Mouse (Mus musculus) layer of hippocampus, adult 9-11 months (tissue): ENCODE results near the gene Trmt61a.
"Not testable (repeated sequence)": the region's sequence is repeated elsewhere in the genome, so short reads cannot be mapped to it uniquely, and the experiment has no call there.

Source experiments
- DNase-seq: peaks from one replicate; pipeline ENCODE4 v3.0.0; 2022

Gene Trmt61a

DNA sequence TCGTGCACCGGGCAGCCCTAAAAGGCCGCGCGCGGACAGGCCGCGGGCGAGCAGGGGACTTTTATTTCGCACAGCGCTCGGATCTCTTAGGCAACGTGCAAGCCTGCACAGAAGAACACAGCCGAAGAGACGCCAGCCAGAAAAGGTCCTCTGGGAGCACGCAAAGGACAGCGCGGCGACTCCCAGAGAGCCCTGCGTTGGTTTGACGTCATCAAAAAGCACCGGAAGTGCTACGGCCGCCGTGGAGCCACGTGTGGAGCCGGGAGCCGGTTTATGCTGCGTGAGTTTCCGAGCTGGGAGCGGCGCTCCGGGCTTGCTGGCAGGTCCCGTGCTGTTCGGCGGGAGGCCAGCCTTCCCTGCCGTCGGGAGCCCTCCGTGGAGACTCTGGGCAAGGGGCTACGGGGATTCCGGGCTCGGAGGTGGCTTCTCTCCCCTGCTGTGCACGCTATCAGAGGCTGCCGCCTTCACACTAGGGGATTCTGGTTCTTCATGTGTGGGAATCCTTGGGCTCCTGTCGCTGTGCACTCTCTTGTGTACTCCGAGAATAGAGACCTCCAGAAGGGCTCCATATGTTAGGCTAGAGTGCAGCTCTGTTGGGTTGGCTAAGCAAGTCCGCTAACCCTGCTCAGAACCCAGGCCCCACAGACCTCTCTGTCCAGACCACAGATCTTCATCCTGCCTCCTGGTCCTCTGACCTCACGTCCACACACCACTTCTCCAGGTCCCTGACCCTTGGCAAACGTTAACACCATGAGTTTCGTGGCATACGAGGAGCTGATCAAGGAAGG, at the start of gene Trmt61a:
Gene Trmt61a, plus strand, starts transcription at position 224 of the 788 bp plus-strand sequence.
- peak; percentile 91 for DNase-seq

DNA sequence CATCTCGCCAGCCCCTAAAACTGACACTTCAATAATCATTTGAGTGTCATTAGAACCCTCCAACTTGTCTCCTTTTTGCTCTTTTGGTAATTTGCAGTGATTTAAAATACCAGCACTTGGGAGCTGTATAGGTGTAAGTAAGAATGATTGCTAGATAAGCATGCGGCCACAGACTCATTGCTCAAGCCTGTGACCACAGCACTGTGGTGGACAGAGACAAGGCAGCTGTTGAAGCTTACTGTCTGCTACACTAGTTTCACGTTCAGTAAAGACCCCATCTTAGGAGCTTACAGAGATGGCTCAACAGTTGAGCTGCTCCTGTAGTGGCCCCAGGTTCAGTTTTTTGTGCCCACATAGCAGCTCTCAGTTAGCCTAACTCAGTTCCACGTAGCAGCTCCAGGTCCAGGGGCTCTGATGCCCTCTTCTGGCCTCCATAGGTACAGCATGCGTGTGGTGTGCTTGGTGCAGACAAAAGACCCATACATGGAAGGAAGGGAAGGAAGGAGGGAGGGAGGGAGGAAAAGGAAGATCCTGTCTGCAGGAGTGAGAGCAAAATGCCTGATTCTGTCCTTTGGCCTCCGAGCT, 29.8 kb upstream of the Trmt61a start:
- DNase-seq: peak; percentile 80

DNA sequence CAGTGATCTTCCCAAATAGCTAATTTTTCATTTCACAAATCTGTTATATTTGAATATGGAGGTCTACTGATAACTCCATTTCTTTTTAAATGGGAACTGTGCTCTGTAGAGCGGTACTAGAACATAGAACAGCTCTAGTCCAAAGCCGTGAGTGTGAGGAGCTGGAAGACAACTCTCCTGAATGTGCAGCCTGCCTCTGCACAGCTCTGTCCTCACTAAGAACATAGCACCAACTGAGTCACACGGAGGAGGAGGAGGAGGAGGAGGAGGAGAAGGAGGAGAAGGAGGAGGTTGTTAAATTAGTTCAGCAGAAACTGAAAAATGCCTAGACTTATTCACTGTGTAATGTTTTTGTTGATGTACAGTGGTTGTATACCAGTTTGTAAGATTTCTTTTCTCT, 25.0 kb upstream of the Trmt61a start:
- DNase-seq: no peak

DNA sequence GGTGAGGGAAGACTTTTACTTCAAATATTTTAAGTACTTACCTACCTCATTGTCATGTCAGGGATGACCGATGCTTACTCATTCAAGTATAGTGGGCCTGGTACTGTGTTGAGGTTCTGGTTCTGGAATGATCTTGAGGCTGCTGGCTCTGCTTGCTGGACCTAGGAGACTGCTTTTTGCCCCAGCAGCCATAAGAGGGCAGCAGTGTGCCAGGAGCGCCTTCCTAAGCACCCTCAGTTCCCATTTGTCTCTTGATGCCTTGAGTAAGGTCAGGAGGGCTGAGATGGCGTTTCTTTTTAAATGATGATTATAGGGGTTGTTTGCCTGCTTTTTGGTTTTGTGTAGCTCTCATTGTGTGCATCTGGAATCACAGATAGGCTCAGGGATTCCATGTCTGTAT, 24.5 kb upstream of the Trmt61a start:
- peak; percentile 65 for DNase-seq

DNA sequence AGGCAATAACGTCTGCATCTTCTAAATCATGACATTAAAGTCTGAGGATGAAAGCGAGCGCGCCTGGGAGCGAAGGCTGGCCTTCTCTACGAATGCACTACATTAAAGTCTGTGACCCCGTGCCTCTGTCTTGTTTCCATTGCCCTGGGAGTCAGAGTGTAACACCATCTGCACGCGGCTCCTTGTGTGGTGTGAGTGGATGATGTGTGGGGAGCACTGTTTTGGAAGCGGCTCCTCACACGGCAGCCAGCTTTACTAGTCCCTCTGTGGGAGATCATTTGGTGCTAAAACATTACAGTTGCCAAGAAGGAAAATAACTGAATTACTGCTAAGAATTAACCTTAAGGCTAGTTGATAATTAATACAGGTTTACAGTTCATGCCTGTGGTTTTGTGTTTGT, 22.2 kb upstream of the Trmt61a start:
- no peak for DNase-seq

DNA sequence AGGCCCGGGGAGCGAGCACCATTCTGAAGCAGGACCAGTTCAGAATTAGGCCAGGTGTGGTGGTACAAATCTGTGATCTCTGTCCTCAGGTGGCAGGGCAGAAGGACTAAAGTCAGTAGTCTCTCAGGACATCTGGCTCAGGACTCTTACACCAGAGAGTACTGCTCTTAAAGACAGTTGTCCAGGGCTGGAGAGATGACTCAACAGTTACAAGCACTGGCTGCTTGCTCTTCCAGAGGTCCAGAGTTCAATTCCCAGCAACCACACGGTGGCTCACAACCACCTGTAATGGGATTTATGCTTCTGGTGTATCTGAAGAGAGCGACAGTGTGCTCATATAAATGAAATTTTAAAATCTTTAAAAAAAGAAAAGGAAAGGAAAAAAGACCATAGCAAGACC, 18.6 kb upstream of the Trmt61a start:
- no peak for DNase-seq

DNA sequence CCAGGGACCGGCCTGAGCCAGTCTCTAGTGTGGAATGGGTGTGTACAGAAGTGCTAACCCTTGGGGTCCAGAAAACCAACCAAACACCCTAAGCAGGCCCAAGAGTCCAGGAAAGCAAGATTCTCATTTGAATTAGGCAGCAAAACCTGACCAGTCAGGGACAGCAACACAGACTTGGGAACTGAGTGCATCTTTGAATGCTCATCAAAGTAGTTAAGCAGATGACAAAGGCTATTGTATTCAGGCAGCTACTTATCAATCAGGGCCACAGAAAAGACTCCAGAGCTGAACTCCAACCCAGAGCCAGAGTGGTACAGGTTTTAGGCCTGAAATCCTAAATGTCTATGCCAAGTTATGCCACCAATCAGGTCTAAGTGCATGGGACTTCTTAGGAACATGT, 17.3 kb upstream of the Trmt61a start:
- DNase-seq: no peak

DNA sequence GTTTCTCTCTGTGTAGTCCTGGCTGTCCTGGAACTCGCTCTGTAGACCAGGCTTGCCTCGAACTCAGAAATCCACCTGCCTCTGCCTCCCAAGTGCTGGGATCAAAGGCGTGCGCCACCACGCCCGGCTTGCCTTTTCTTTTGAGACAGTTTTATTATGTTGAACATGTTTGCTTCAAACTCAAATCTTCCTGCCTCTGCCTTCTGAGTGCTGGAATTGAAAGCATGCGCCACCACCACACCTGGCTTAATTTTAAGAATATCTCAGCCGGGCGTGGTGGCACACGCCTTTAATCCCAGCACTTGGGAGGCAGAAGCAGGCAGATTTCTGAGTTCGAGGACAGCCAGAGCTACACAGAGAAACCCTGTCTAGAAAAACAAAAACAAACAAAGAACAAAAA, 16.4 kb upstream of the Trmt61a start:
- not testable (repeated sequence) for DNase-seq

DNA sequence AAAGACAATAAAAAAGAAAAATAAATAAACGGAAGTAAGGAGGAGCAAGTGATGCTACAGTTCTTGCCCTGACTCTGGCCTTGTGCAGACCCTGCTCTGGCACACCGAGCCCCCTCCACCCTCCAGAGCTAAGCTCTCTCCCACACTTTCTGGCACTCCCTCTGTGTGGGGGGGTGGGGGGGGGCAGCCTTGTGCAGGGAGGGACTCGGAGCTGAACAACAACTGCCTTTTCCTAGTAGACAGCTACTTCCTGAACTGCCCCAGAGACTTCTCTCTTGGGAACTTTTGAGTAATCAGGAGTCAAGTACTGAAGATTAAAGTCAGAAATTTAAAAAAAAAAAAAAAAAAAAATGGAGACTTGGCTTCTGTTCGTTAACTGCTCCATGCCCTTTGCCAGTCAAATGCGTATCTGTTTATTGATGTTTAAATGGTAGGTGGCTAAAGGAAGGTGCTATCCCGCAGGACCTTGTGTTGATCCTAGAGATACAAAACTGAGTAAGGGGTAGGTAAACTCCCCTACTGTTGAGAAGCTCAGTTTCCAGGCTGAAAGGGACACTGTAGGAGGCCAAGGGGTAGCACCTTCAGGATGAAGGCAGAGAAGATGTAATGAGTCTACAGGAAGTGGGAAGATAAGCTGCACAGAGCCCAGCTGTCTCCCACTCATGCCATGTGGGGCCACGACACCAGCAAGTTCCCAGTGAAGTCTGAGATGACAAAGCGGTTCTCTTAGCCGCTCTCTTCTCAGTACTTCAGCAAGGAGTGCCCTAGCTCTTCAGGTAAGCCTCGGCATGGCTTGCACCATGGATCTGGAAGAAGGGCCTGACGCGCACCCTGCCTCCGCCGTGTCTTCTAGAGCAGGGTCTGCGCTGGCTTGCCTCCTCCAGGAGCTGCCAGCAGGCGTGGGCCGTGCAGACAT, 14.4 kb upstream of the Trmt61a start:
- DNase-seq: no peak

DNA sequence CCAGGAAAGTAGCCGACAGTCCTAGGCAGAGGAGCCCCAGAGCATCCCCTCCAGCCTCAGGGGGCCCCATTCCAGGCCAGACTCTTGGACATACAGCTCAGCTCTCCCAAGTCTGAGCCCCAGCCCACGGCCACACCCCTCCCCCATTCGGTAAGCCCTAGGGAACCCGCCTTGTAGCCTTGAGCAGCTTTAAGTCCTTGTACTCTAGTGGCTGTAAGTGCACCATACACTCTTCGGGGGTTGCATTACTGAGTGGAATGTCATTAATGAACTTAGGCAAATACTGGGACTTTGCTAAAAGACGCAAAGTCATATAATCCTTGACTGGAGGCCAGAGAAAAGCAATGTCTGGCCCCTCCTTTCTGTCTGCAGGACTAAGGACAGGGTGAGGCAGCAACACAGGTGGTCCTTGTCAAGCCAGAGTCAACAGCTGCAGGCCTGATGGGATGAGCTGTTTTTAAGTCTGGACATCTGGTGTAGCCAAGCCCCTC, 13.7 kb upstream of the Trmt61a start:
- DNase-seq: no peak

DNA sequence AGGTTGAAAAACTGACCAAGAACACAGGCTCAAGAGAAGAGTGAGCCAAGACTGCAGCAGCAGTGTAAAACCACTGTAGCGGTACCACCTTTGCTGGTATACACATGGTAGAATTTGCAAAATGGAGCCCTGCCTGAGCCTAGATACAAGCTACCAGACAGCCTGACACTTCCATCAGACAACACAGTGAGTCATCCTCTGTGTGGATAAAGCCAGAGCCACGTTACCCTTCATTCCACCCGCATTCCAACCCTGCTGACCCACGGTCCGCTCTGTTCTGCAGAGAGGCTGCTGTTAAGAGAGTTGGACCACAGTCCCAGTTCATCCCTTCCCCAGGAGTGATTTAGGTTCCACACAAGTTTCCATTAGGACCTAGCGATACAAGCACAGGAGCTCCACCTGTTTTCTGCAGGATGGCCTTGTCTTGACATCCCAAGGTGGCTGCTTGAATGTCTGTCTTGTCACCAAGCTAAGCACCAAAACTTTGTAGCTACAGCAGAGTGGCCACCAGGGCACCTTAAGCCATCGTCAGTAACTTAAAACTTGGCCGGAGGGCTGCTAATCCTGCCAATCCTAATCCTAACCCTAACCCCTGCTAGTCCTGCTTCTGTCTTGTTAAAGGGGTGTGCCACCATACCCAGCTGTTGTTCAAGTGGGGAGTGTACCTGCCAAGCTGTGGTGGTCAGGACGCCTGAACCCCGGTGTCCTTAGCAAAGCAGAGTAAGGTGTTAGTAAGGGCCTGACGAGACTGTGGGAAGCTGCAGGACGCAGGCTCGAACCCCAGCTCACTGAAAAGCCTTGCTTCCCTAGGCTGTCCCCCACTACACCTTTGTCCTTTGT, 12.6 kb upstream of the Trmt61a start:
- no peak for DNase-seq

DNA sequence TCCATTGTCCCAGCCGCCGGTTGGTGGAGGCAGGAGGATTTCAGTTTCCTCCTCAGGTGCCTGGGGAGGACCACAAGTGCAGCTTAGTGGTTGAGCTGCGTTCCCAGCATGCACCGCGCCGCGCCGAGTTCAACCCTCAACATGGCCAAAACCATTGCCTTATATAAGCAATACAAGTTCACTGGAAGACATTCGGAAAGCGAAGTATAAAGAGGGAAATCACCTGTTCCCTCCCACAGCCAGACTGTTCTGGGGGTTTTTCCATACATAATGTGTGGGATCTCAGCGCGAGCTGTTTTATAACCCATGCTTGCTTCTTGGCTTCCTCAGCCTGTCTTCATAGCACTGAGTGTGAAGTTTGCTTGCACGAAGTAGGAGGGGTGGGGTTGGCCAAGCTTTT, 11.5 kb upstream of the Trmt61a start:
- DNase-seq: peak; percentile 67

DNA sequence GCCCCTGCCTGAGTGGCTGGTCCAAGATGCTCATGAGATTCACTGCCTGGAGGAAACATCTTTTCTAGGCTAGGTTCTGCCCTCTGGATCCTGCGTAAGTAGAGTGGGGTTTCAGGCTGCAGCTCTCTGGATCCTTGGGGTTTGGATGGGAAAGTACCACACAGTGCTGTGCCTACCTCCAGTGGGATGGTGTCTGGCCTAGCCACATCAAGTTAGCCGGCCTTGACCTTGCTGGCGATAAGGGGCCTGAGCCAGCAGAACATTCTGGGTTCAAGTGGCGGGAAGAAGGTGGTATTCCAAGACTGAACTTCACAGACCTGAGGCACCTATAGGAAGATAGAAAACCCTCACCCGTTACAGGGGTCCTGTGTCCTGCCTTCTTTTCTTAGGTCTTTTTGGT, 10.5 kb upstream of the Trmt61a start:
- DNase-seq: no peak

DNA sequence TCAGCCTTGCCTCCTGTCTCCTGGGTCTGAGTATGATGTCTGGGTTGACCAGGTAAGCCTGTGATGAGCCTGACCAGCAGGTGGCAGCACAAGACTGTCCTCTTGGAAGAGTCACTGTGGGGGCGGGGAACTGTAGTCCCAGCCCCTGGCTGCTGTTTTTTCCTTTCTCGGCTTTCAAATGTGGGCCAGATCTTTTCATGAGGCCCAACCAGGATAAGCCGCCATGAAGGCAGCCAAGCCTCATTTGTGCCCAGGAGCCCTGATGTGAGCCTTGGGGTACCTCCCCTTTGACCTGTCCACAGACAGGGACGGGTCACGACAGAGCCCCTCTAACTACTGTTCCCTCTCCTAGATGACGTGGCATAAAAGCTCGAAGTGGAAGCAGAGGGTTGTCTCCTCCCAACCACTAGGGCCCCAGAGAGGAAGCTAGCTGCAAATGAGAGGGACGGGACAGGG, 9.4 kb upstream of the Trmt61a start:
- peak; percentile 95 for DNase-seq

DNA sequence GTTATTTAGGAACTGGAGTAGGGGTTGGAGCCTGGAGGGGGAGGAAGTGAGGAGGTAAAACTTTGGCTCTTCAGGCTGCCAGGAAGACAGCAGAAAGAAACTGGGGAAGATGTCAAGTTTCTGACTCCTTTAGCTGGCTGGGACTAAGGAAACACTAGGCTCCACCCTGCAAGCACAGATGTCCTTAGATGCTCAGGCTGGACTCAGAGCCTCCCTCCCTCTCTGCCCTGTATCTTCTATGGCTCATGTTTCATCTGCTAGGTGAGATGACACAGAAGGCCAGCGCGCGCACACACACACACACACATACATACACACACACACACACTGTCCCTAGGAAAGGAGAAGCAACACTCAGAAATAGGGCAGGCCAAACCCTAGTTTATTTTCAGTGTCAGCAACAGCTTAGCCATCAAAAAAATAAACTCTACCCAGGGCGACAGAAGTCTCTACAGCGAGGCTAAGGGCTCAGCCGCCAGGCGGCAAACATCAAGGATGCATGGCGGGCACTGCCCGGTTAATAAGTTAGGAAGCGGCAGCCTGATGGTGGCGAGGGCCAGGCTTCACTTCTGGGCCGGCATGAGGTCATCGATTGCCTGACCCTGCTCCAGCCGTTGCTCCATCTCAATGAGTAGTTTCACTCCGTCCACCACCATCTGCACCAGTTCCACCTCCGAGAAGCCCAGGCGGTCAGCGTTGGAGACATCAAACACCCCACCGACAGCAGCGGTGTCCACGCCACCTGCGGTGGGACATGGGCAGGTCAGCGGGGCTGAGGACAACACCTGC, 8.7 kb upstream of the Trmt61a start:
- peak; percentile 61 for DNase-seq

DNA sequence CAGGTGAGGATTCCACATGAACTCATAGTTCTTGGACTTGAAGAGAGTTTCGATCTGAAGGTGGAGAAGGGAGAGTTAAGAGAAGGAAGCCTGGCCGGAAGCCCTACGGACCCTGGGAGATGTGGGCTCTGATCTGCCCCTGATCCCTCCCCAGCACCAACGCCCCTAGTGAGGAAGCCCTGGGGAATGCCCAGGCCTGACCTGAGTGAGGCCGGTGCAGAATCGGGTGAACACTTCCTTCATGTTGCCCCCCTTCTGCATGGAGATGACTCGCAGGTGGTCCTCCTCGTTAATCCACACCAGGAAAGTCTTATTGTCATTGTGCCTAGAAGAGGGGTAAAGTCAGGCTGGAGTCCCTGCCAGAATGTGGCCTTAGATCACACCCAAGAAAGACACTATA, 7.9 kb upstream of the Trmt61a start:
- DNase-seq: no peak

DNA sequence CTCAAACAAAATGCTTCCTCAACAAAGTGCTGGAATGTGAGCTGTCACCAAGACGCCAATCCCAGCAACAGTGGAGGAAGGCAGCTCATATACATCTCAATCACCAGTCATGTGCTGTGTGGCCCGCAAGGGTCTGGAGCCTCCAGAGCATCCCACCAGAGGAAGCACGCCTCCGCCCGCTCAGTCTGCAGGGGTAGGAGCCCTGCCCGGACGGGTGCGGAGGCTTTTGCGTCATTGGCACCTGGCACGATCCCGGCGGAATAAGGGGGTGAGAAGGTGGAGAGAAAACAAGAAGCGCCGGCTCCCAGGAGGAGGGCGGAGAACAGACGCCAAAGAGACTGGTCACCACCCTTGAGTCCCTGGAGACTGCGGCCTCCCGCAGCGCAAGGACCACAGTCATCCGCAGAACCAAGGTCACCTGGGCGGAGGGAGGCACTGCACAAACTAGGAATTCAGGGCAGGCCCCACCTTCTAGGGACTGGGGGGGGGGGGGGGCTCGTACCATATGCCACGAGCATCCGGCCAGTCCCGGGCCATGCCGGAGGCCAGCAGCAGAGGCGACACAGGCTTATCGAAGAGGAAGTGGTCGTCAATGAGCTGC, 7.4 kb upstream of the Trmt61a start:
- DNase-seq: peak; percentile 54

DNA sequence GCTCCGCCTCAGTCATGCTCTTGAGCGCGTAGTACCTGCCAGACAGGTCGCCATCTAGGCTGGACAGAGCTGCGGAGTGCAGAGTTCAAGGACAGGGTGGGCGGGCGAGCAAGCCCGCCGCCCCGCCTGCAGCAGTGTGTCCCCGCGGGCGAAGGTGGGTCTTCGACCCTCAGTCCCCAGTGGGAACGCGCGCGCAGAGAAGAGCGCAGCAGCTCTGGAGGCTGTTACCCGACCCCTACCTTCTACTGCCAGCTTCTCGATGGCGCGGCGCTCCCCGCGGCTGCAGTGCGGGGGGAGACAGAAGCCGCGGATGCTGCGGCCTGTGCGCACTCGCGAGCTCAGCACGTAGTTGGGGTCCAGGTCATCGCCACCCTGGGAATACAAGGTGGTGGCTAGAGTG, 6.9 kb upstream of the Trmt61a start:
- no peak for DNase-seq

DNA sequence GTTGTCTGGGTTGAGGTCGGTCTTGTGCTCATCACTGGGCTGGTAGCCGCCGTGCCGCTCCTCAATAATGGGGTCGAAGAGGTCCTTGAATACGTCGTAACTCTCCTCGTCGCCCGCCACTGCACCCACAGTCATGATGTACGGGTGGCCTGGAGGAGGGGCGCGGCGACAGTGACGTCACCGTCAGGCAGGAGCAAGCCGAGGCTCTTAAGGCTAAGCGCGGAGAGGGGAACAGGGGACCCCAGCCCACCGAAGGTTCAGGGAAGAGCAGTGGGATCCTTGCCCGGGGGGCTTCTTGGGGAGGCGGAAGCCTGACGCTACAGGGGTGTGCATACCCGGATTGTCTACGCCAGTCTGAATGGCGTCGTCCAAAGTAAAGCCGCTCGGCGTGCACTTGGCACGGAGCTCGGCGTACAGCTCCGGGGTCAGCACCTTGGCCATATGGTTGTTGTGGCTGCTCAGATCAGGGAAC, 6.4 kb upstream of the Trmt61a start:
- DNase-seq: peak; percentile 84

DNA sequence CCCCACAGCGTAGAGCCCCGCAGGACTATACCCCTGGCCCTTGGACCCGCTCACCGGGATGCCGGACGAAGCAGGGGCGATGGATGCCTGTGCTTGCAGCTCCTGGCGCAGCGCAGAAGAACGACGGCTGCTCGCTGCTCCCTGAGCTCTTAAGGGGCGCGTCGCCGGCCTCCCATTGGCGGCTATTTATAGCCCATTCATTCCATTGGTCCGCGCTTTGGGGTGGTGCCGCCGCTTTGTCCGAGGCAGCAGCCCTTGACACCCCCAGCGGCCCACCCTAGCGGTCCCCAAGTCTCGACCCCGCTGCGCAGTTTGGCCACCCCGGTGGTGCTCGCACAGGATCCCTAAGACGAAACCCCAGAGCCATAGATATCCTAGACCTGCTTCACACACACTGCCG, 5.7 kb upstream of the Trmt61a start, which contains the start of gene Ckb:
Gene Ckb, minus strand, starts transcription at position 163 of the 400 bp plus-strand sequence.
- DNase-seq: peak; percentile 94

DNA sequence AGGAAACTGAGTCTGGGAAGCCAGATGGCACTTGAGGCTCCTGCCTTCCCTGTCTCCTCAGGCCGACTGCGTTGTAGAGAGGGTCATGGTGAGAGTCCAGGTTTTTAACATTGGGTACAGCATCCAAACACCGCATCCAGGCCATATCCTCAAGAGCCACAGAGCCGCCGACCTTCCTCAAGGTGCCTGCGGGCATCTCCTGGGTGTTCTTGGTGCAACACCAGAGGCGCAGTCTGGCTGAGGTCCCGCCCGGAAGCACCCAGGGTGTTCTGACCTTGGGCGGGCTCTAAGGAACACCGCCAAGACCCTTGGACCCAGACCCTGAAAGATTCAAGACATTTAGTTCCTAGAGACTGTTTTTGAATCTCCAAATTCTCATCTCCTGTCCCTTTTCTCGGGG, 5.3 kb upstream of the Trmt61a start:
- no peak for DNase-seq
